ENCODE assay signal across 9 mouse cellular contexts in genomic region chr6:91852550-91852949, GRCm38 (mm10). TPM values are rescaled to one million over a fixed set of nuclear protein-coding genes. Genes with fewer than 3 reads are reported as not detected.
DNase-seq lines count a peak whose midpoint lies in the region; ATAC-seq lines count a peak whose summit lies in the region.
"Had no signal": no experiment of that assay in that cellular context is flagged by ENCODE, and none has a peak within 500 bp of the region (broad histone marks: within the 10 kb centered on the region; RNA-seq: fewer than 3 reads in every experiment).

No protein-coding gene starts in this region.

- H3K4me1 ChIP-seq in forebrain, embryonic 14.5 days (ENCODE audit: control insufficient read depth, insufficient read depth, low read length) = no peaks in the 10 kb centered on the region
- H3K4me1 ChIP-seq in neural tube, embryonic 12.5 days = no peaks in the 10 kb centered on the region
- H3K4me1 ChIP-seq: liver, embryonic 13.5 days had no signal

- H3K4me3 ChIP-seq in forebrain, embryonic 14.5 days (ENCODE audit: low read depth, low read length) = no peak overlapping the region
- no peak overlapping the region for H3K4me3 ChIP-seq in neural tube, embryonic 12.5 days
- H3K4me3 ChIP-seq: liver, embryonic 13.5 days had no signal

- H3K27me3 ChIP-seq in forebrain, embryonic 14.5 days (replicated peaks; ENCODE audit: control insufficient read depth, insufficient read depth, low read length) = no peaks in the 10 kb centered on the region; the same call in 1 of the 2 replicates
- H3K27me3 ChIP-seq in neural tube, embryonic 12.5 days (replicated peaks) = no peaks in the 10 kb centered on the region

- H3K4me2 ChIP-seq in forebrain, embryonic 14.5 days (ENCODE audit: low read length) = no peak overlapping the region
- no peak overlapping the region for H3K4me2 ChIP-seq in neural tube, embryonic 12.5 days (replicated peaks)
- H3K4me2 ChIP-seq: liver, embryonic 13.5 days had no signal

- no peak overlapping the region for H3K27ac ChIP-seq in forebrain, embryonic 14.5 days (ENCODE audit: low read depth, low read length)
- no peak overlapping the region for H3K27ac ChIP-seq in neural tube, embryonic 12.5 days
- H3K27ac ChIP-seq: liver, embryonic 13.5 days had no signal

- H3K36me3 ChIP-seq in forebrain, embryonic 14.5 days (ENCODE audit: control insufficient read depth, insufficient read depth, low read length) = no peaks in the 10 kb centered on the region
- H3K36me3 ChIP-seq in neural tube, embryonic 12.5 days = no peaks in the 10 kb centered on the region
- H3K36me3 ChIP-seq: liver, embryonic 13.5 days had no signal

- intact Hi-C loops in left cerebral cortex, postnatal 4 days (cut with DNase I) = loop anchor here (10.0 kb wide), 1 partner anchor 78 kb away; no protein-coding TSS in a partner anchor

- DNase-seq in gastrocnemius, postnatal 10 days = peak; percentile 31
- DNase-seq in gastrocnemius, adult 8-10 months (ENCODE audit: low spot score in 2 of 2) = no peak
- peak; percentile 10 to 30 for DNase-seq in B cell, adult 2 months
- DNase-seq in adrenal gland, postnatal 25 days = peak; percentile 24
- peak; percentile 71 for DNase-seq in forebrain, embryonic 14.5 days (ENCODE audit: low spot score)
- peak; percentile 57 for DNase-seq in left cerebral cortex, postnatal 4 days
- DNase-seq in ovary, postnatal 36 days (ENCODE audit: low spot score) = no peak
- DNase-seq: liver, embryonic 13.5 days had no signal

- no peaks in the 10 kb centered on the region for H3K9me3 ChIP-seq in forebrain, embryonic 14.5 days (replicated peaks; ENCODE audit: control insufficient read depth, low read length)
- no peaks in the 10 kb centered on the region for H3K9me3 ChIP-seq in neural tube, embryonic 12.5 days
- H3K9me3 ChIP-seq: liver, embryonic 13.5 days had no signal

- 4% methylated on average over 2 of the region's 2 CpGs for WGBS in forebrain, embryonic 14.5 days
- WGBS in neural tube, embryonic 12.5 days = 9% methylated on average over 2 of the region's 2 CpGs

- no peak overlapping the region for H3K9ac ChIP-seq in forebrain, embryonic 14.5 days (ENCODE audit: low read length)
- H3K9ac ChIP-seq in neural tube, embryonic 12.5 days = no peak overlapping the region
- H3K9ac ChIP-seq: liver, embryonic 13.5 days had no signal

- ATAC-seq in forebrain, embryonic 14.5 days = peak; percentile 48; the same call in 1 of the 2 replicates
- ATAC-seq in neural tube, embryonic 12.5 days (ENCODE audit: low FRiP score, low read depth) = peak; percentile 71; the same call in 1 of the 2 replicates

RNA-seq across cellular contexts. Expression of gene Ccdc174, which starts 25.3 kb away (rescaled TPM):
- total RNA-seq in gastrocnemius, postnatal 10 days (2021) = 10 to 100 TPM; 10.4 to 11.0 TPM
- total RNA-seq in gastrocnemius, adult 8-10 months (2022) = 10 to 100 TPM in 1 of 4 experiments, 1 to 10 TPM in 3; 6.8 to 10.9 (median 8.7) TPM
- 34.7 and 37.6 TPM in 2 replicates for total RNA-seq in adrenal gland, postnatal 25 days (2021)
- 38.9 and 43.8 TPM in 2 replicates for polyA plus RNA-seq in forebrain, embryonic 14.5 days (2014; fragmentation: Nextera tagmentation; extraction: Ambion mirVana)
- total RNA-seq in left cerebral cortex, postnatal 4 days (2021) = 10 to 100 TPM; 24.2 to 24.7 TPM
- 48.9 and 55.2 TPM in 2 replicates for polyA plus RNA-seq in neural tube, embryonic 12.5 days (2016; fragmentation: Nextera tagmentation; extraction: Ambion mirVana)

RNA-seq across cellular contexts. Expression of gene Grip2, which starts 25.5 kb away (rescaled TPM):
- total RNA-seq in gastrocnemius, postnatal 10 days (2021) = 1 to 10 TPM; 4.0 to 8.2 TPM
- total RNA-seq in gastrocnemius, adult 8-10 months (2022) = 1 to 10 TPM in 3 of 4 experiments, under 1 TPM in 1; 0.92 to 2.8 (median 2.2) TPM
- total RNA-seq in adrenal gland, postnatal 25 days (2021) = 1.4 and 1.9 TPM in 2 replicates
- polyA plus RNA-seq in forebrain, embryonic 14.5 days (2014; fragmentation: Nextera tagmentation; extraction: Ambion mirVana) = 2.6 and 5.1 TPM in 2 replicates
- total RNA-seq in left cerebral cortex, postnatal 4 days (2021) = 10 to 100 TPM; 45.4 to 47.0 TPM
- polyA plus RNA-seq in neural tube, embryonic 12.5 days (2016; fragmentation: Nextera tagmentation; extraction: Ambion mirVana) = 4.5 and 4.9 TPM in 2 replicates

RNA-seq across cellular contexts. Expression of gene 4930590J08Rik, which starts 50.1 kb away (rescaled TPM):
- total RNA-seq in gastrocnemius, postnatal 10 days (2021) = 1 to 10 TPM in 1 of 2 experiments, under 1 TPM in 1; 0.80 to 1.3 TPM
- 1 to 10 TPM in 3 of 4 experiments, under 1 TPM in 1; 0.92 to 2.6 (median 2.0) TPM for total RNA-seq in gastrocnemius, adult 8-10 months (2022)
- 1.7 and 1.9 TPM in 2 replicates for total RNA-seq in adrenal gland, postnatal 25 days (2021)
- 0.61 and 0.70 TPM in 2 replicates for polyA plus RNA-seq in forebrain, embryonic 14.5 days (2014; fragmentation: Nextera tagmentation; extraction: Ambion mirVana)
- total RNA-seq in left cerebral cortex, postnatal 4 days (2021) = 1 to 10 TPM; 2.6 to 3.0 TPM
- polyA plus RNA-seq in neural tube, embryonic 12.5 days (2016; fragmentation: Nextera tagmentation; extraction: Ambion mirVana) = 0.62 and 0.93 TPM in 2 replicates
- polyA plus RNA-seq: liver, embryonic 13.5 days had no signal

Comparison
In these comparisons a context has a peak if more than half of its experiments do, and no peak if none do; other contexts are left out.
1. DNase-seq: peak in gastrocnemius, postnatal 10 days (single experiment), B cell, adult 2 months (2 of 2), adrenal gland, postnatal 25 days (single experiment), forebrain, embryonic 14.5 days (single experiment) and left cerebral cortex, postnatal 4 days (single experiment); none in gastrocnemius, adult 8-10 months (0 of 2) and ovary, postnatal 36 days (single experiment).
2. RNA of gene Grip2, which starts 25.5 kb away (total RNA-seq): 45.4 to 47.0 TPM in left cerebral cortex, postnatal 4 days; 4.0 to 8.2 TPM in gastrocnemius, postnatal 10 days, 0.92 to 2.8 TPM in gastrocnemius, adult 8-10 months and 1.4 to 1.9 TPM in adrenal gland, postnatal 25 days; every median in the first group is over 4 times any median in the second.